Mouse (Mus musculus): ENCODE measurements around the gene F8. TPM values are rescaled to one million over a fixed set of nuclear protein-coding genes. Genes with fewer than 3 reads are reported as not detected.
A peak's percentile ranks its signal among the peaks of the same experiment; 100 is the strongest.

The F8 gene
- polyA plus RNA-seq, 1 experiment: 0.27 TPM

DNA sequence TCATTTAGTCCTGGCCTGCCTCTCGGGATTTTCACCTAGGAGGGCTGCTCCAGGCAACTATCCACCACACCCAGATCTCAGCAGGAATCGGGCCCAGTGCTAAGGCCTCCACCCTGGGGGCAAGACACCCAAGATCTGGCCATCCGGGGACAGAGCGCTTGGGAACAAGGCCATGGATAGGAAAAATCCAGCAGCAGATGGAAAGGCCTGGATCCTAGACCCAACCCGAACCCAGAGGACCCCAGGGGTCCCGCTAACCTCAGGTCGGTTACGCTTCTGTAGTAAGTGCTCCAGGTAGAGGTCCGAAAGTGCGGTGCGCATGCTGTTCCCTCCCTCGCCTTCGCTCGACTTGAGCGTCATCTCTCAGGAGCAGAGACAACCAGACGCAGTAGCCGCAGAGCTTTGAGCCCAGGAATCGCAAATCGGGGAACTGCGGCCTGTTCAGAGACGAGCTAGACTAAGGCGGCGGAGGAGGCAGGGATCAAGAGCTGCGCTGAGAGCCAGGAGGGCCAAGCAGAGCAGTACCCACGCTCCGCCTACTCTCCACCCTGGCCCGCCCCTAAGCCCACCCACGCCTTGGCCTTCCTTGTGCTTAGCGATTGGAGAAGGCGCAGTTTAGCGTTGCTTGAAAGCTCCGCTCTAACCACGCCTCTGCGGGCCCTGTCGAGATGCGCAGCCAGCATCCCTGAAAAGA, 251.8 kb downstream of the F8 start, which contains the start of gene Mpp1:
Mpp1 (minus strand) TSS at position 550 of the 694 bp plus-strand sequence.
- Histone ChIP-seq H3K27ac (ENCODE audit: control insufficient read depth, insufficient read depth, low read depth, low read length, poor library complexity) (peak within 1 kb of the TSS; percentile 58), H3K4me1 (ENCODE audit: control insufficient read depth, insufficient read depth, low read length) (no peaks in the 10 kb centered on the region; the same call in 1 of the 2 replicates), H3K4me3 (replicated peaks; ENCODE audit: control insufficient read depth, low read depth, low read length) (peak within 1 kb of the TSS; percentile 84)
- 16% methylated on average over 36 of the region's 36 CpGs for WGBS
- no peak for TF ChIP-seq CTCF (IDR thresholded peaks at IDR 0.05; ENCODE audit: control insufficient read depth, insufficient read depth, low read length)
- TF ChIP-seq POLR2A (IDR thresholded peaks at IDR 0.05; ENCODE audit: borderline replicate concordance, control insufficient read depth, low read depth, low read length): peak; percentile 89; the same call in 1 of the 2 replicates

DNA sequence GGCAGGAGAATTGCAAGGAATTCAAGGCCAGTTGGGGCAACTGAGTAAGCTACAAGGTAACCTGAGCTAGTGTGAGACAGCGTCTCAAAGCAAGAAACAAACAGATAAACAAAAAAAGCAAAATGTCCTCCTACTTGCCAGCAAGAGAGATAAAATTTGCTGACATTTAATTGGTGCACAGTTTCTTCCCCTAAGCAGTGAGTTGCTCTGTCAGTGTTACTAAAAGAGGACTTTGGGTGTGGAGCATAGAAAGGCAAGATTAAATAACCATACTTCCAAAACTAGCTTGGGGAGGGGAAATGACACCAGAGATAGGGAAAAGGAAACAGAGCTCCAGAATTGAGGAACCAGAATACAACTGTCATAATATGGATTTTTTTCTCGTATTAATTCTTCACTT, 252.9 kb downstream of the F8 start:
- 21% methylated on average over 2 of the region's 2 CpGs for WGBS
- Histone ChIP-seq H3K27ac (ENCODE audit: control insufficient read depth, insufficient read depth, low read depth, low read length, poor library complexity) (peak overlapping the region; percentile 55; the same call in 1 of the 2 replicates), H3K4me1 (ENCODE audit: control insufficient read depth, insufficient read depth, low read length) (no peaks in the 10 kb centered on the region; the same call in 1 of the 2 replicates), H3K4me3 (replicated peaks; ENCODE audit: control insufficient read depth, low read depth, low read length) (peak overlapping the region; percentile 84)
- TF ChIP-seq CTCF (IDR thresholded peaks at IDR 0.05; ENCODE audit: control insufficient read depth, insufficient read depth, low read length): no peak
- no peak for TF ChIP-seq POLR2A (IDR thresholded peaks at IDR 0.05; ENCODE audit: borderline replicate concordance, control insufficient read depth, low read depth, low read length)

DNA sequence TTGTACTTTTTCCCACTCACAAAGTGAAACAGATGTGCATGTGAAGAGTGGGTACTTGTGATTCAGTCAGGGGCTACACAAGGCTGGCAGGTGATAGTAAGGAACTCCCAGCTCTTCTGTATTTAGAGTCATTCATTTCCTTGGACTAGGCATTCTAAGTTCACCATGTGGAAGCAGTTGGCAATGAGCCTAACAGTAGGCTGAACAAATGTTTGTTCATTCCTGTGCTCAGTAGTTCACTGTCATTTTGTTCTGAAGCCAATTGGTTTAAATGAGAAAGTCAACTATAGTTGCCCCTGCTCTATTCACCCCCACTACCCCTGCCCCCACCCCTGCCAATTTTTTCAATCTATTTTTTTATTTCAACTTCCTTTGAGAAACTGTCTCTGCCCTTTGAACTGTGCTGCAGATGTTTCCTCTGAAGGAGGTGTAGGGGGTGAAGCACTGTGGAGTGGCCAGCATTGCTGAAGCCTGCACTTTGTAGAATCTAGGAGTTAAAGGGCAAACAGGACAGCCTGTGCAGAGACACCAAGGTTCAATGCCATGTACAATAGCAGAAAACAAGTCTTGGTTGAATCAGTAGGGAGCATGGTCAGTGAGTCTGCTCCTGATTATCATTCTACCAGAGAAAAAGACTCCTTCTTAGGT, 254.0 kb downstream of the F8 start:
- no peaks in the 10 kb centered on the region; the same call in 1 of the 2 replicates for H3K4me1 ChIP-seq (ENCODE audit: control insufficient read depth, insufficient read depth, low read length)
- H3K27ac ChIP-seq (ENCODE audit: control insufficient read depth, insufficient read depth, low read depth, low read length, poor library complexity): no peak overlapping the region
- H3K4me3 ChIP-seq (replicated peaks; ENCODE audit: control insufficient read depth, low read depth, low read length): no peak overlapping the region
- TF ChIP-seq CTCF (IDR thresholded peaks at IDR 0.05; ENCODE audit: control insufficient read depth, insufficient read depth, low read length) (no peak), POLR2A (IDR thresholded peaks at IDR 0.05; ENCODE audit: borderline replicate concordance, control insufficient read depth, low read depth, low read length) (no peak)

DNA sequence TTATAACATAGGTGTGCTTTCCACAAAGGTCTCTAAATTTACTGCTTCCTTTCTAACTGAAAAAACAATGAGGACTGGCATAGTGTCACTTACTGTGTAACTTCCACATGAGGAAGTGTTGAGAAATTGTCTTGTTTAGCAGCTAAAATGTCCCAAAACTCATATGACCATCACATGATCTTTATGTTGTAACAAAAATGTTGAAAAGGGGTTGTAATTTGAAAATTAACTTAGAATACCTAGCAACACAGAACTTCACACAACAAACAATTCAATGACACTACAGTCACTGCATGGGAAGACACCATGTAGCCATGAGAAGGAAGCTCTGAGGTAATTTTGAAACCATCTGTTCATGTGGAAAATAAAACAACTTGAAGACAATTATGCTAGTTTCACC, 255.5 kb downstream of the F8 start:
- H3K4me1 ChIP-seq (ENCODE audit: control insufficient read depth, insufficient read depth, low read length): no peaks in the 10 kb centered on the region; the same call in 1 of the 2 replicates
- no peak for TF ChIP-seq CTCF (IDR thresholded peaks at IDR 0.05; ENCODE audit: control insufficient read depth, insufficient read depth, low read length)
- no peak overlapping the region for H3K27ac ChIP-seq (ENCODE audit: control insufficient read depth, insufficient read depth, low read depth, low read length, poor library complexity)
- H3K4me3 ChIP-seq (replicated peaks; ENCODE audit: control insufficient read depth, low read depth, low read length): no peak overlapping the region

DNA sequence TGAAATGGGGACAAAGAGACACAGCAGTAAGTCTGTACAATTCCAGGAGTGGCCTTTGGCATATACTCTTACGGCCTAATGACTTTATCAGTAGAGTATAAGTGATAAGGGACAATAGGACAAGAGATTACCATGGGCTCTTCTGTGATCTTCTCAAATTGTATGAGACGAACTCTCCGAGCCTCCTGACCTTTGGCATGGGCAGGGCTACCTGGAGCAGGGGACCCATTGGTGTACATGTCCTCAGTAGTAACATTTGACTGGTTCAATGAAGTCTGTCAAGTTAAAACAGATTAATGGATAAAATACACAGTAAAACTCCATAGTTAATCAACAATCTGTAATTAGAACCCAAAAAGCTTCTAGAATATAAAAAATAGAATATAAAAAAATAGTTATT, 256.8 kb downstream of the F8 start:
- H3K4me3 ChIP-seq (replicated peaks; ENCODE audit: control insufficient read depth, low read depth, low read length): no peak overlapping the region
- H3K27ac ChIP-seq (ENCODE audit: control insufficient read depth, insufficient read depth, low read depth, low read length, poor library complexity): no peak overlapping the region
- TF ChIP-seq CTCF (IDR thresholded peaks at IDR 0.05; ENCODE audit: control insufficient read depth, insufficient read depth, low read length) (no peak), POLR2A (IDR thresholded peaks at IDR 0.05; ENCODE audit: borderline replicate concordance, control insufficient read depth, low read depth, low read length) (no peak)
- no peaks in the 10 kb centered on the region; the same call in 1 of the 2 replicates for H3K4me1 ChIP-seq (ENCODE audit: control insufficient read depth, insufficient read depth, low read length)
- 79% methylated on average over 3 of the region's 3 CpGs for WGBS

Other genes with a start within 250 kb of the F8 start
- gene Smim9, start 218.8 kb downstream of the F8 start, polyA plus RNA-seq (2011; ENCODE audit: insufficient read depth, insufficient read length, low replicate concordance, missing spikeins): not detected in 2 replicates
- gene Fundc2, start 216 bp downstream of the F8 start, polyA plus RNA-seq (2011; ENCODE audit: insufficient read depth, insufficient read length, low replicate concordance, missing spikeins): 16.5 and 34.2 TPM in 2 replicates
- 7.7 and 17.4 TPM in 2 replicates for gene Cmc4, start 34.0 kb upstream of the F8 start, polyA plus RNA-seq (2011; ENCODE audit: insufficient read depth, insufficient read length, low replicate concordance, missing spikeins)
- 3.4 and 7.7 TPM in 2 replicates for gene Mtcp1, start 34.0 kb upstream of the F8 start, polyA plus RNA-seq (2011; ENCODE audit: insufficient read depth, insufficient read length, low replicate concordance, missing spikeins)
- 9.0 and 18.4 TPM in 2 replicates for gene Brcc3, start 34.0 kb upstream of the F8 start, polyA plus RNA-seq (2011; ENCODE audit: insufficient read depth, insufficient read length, low replicate concordance, missing spikeins)
- gene Vbp1, start 131.7 kb upstream of the F8 start, polyA plus RNA-seq (2011; ENCODE audit: insufficient read depth, insufficient read length, low replicate concordance, missing spikeins): 34.6 and 40.7 TPM in 2 replicates
- not detected in 2 replicates for gene Rab39b, start 195.6 kb upstream of the F8 start, polyA plus RNA-seq (2011; ENCODE audit: insufficient read depth, insufficient read length, low replicate concordance, missing spikeins)